Mouse (Mus musculus) heart, postnatal 0 days (tissue): ENCODE data around the gene Nucb1. TPM values are rescaled to one million over a fixed set of nuclear protein-coding genes. Genes with fewer than 3 reads are reported as not detected.
"Not testable (repeated sequence)": the region's sequence is repeated elsewhere in the genome, so short reads cannot be mapped to it uniquely, and the experiment has no call there.

Experiments
- ATAC-seq: fragments of 200-750 bp; cut with Nextera tagmentation; 2 replicates; pipeline ENCODE4 v1.8.0; 2017; ENCODE audit warnings: low read depth, moderate number of reproducible peaks, moderate library complexity; ENCODE audit not compliant: insufficient read depth
- DNase-seq: peaks from one replicate; pipeline ENCODE4 v3.0.0-alpha.2; 2016; ENCODE audit warnings: low spot score
- H3K27ac ChIP-seq: fragments of 300-500 bp; sonication (generic); 2 replicates; pipeline ENCODE4 v1.5.1; 2014; ENCODE audit warnings: low read depth, mild to moderate bottlenecking
- H3K27me3 ChIP-seq: fragments of 300-500 bp; sonication (generic); 2 replicates; pipeline ENCODE4 v1.6.1; 2014; ENCODE audit warnings: low read length, mixed read lengths; ENCODE audit not compliant: control insufficient read depth, insufficient read depth
- H3K36me3 ChIP-seq: fragments of 300-500 bp; sonication (generic); replicated peaks from 2 replicates; pipeline ENCODE4 v1.6.1; 2014; ENCODE audit warnings: low read length, mixed read lengths; ENCODE audit not compliant: control insufficient read depth, insufficient read depth
- H3K4me1 ChIP-seq: fragments of 300-500 bp; sonication (generic); 2 replicates; pipeline ENCODE4 v1.6.1; 2014; ENCODE audit warnings: antibody characterized with exemption; ENCODE audit not compliant: control insufficient read depth, insufficient read depth
- H3K4me2 ChIP-seq: fragments of 300-500 bp; sonication (generic); 2 replicates; pipeline ENCODE4 v1.6.1; 2014; ENCODE audit warnings: low read depth, mild to moderate bottlenecking, low read length, moderate library complexity
- H3K4me3 ChIP-seq: fragments of 300-500 bp; sonication (generic); 2 replicates; pipeline ENCODE4 v1.5.1; 2014; ENCODE audit warnings: low read depth, low read length
- H3K9ac ChIP-seq: fragments of 300-500 bp; sonication (generic); replicated peaks from 2 replicates; pipeline ENCODE4 v1.6.1; 2014; ENCODE audit warnings: low read depth, low read length, mixed read lengths
- H3K9me3 ChIP-seq: fragments of 300-500 bp; sonication (generic); replicated peaks from 2 replicates; pipeline ENCODE4 v1.6.1; 2016; ENCODE audit warnings: low read length; ENCODE audit not compliant: control insufficient read depth
- CTCF ChIP-seq: IDR thresholded peaks from 2 replicates; pipeline ENCODE4 v1.5.1; 2016; ENCODE audit warnings: antibody characterized with exemption, control low read depth, low read depth
- EP300 ChIP-seq: IDR thresholded peaks from 2 replicates; pipeline ENCODE4 v1.6.1; 2016; ENCODE audit warnings: antibody characterized with exemption, low read depth
- WGBS: fragments of 180-500 bp; shearing (Covaris S2); extraction: QIAGEN DNeasy Blood & Tissue Kit; methylation state at CpG from one replicate; pipeline ENCODE4 v1.1.7; 2014; 5-methylcytosine and 5-hydroxymethylcytosine counted together
- polyA plus RNA-seq: library from polyadenylated mRNA; unstranded; fragments of >200 nt; fragmentation: Nextera tagmentation; extraction: Ambion mirVana; gene quantifications from 2 replicates; pipeline ENCODE4 v1.2.1, GENCODE M21; 2015
- total RNA-seq: library from RNA; depleted of rRNA; stranded (reverse); fragments of >200 nt; gene quantifications from 2 replicates; pipeline ENCODE4 v1.2.3, GENCODE M21; 2014; ENCODE audit warnings: low replicate concordance

Gene Nucb1
- total and polyA plus RNA-seq, 2 experiments from 2014 or later, result 78.4 to 110 TPM

DNA sequence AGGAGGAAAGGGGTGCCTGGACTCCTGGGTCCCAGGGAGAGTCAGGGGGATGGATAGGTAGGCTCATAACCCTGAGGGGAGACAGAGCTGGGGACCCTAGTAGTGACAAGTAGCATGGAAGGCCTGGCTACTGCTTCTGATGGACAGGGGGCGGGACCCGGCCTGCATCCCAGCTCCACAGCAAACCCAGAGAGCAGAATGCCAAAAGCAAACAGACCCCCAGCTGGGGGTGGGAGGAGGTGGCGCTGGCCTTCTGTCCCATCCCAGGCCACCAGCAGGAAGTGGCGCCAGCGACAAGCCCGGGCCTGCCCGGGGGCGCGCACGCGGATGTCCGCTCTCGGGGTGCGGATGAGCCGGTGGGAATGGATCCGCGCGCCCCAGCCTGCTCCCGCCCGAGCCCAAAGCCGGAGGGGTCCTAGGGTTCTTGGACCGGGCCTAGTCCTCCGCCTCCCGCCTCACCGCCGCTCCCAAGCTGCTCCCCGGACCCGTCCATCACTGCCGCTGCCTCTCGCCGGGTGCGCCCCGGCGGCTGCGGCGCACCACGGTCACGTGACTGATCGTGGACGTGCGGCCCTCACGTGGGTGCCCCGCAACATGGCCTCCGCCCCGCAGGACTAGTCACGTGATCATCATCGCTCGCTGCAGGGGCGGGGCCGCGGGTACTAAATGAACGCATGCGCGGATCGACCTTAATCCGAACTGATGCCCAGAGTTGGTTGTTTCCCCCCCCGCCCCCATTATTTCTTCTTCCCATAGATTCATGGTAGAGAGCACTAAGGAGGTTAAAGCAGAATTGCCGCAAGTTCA is 43.7 kb downstream of the Nucb1 start, which contains the start of gene Bax:
TSS of gene Bax (minus strand) at position 616 of the 807 bp plus-strand sequence.
- Histone ChIP-seq H3K27ac (peak within 1 kb of the TSS; percentile 72), H3K4me3 (peak within 1 kb of the TSS; percentile 87), H3K4me1 (peaks cover 12% of the 10 kb centered on the region), H3K36me3 (peaks cover 23% of the 10 kb centered on the region), H3K27me3 (no peaks in the 10 kb centered on the region), H3K4me2 (peak within 1 kb of the TSS; percentile 90), H3K9me3 (no peaks in the 10 kb centered on the region), H3K9ac (peak within 1 kb of the TSS; percentile 75)
- ATAC-seq, result peak; percentile 91
- 0 out of 2 replicates have a peak, but pooled peaks have one; percentile 6 for TF ChIP-seq CTCF
- TF ChIP-seq EP300, result no peak
- DNase-seq, result peak; percentile 98
- under 1% methylated on average over 42 of the region's 58 CpGs for WGBS

DNA sequence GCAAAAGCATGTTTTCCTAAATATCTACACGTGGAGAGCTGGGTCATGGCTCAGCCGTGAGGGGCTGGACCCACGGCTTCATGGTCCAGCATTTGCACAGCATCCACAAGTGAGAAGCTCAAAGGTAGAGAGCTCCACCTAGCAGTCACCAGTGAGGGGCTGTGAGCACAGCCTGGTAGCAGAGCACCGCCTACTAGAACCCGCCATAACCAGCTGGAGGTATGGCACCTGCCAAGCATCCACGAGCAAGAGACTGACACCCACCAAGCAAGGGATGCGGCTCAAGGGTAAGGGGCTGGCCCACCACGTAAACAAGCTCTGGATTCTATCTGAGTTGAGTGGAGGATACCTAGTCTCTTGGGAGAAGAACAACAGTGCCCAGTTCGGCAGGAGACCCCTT is 44.7 kb downstream of the Nucb1 start:
- DNase-seq (no peak), ATAC-seq (no peak)
- Histone ChIP-seq H3K9ac (no peak overlapping the region), H3K4me3 (peak overlapping the region; percentile 87), H3K36me3 (peaks cover 23% of the 10 kb centered on the region), H3K9me3 (no peaks in the 10 kb centered on the region), H3K4me2 (peak overlapping the region; percentile 90), H3K4me1 (peaks cover 16% of the 10 kb centered on the region), H3K27me3 (no peaks in the 10 kb centered on the region), H3K27ac (no peak overlapping the region)
- 77% methylated on average over 9 of the region's 9 CpGs for WGBS
- TF ChIP-seq EP300, result no peak
- no peak for TF ChIP-seq CTCF

DNA sequence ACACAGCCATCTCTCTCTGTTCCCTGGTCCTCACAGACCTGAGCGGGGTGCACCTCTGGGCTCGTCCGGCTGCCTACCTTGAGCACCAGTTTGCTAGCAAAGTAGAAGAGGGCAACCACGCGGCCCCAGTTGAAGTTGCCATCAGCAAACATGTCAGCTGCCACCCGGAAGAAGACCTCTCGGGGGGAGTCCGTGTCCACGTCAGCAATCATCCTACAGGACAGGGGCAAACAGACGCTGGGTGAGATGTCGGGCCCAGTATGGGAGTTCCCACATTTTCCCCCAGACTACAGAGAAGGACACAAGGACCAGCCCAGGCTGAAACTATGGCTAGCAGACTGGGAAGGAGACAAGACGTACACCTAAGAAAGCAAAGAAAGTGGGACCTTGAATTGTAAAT is 45.1 kb downstream of the Nucb1 start:
- 94% methylated on average over 12 of the region's 12 CpGs for WGBS
- Histone ChIP-seq H3K9me3 (no peaks in the 10 kb centered on the region), H3K4me3 (no peak overlapping the region), H3K4me1 (peaks cover 20% of the 10 kb centered on the region), H3K9ac (no peak overlapping the region), H3K4me2 (no peak overlapping the region), H3K36me3 (peaks cover 23% of the 10 kb centered on the region), H3K27me3 (no peaks in the 10 kb centered on the region), H3K27ac (no peak overlapping the region)
- no peak for ATAC-seq
- TF ChIP-seq CTCF (no peak), EP300 (no peak)
- no peak for DNase-seq

DNA sequence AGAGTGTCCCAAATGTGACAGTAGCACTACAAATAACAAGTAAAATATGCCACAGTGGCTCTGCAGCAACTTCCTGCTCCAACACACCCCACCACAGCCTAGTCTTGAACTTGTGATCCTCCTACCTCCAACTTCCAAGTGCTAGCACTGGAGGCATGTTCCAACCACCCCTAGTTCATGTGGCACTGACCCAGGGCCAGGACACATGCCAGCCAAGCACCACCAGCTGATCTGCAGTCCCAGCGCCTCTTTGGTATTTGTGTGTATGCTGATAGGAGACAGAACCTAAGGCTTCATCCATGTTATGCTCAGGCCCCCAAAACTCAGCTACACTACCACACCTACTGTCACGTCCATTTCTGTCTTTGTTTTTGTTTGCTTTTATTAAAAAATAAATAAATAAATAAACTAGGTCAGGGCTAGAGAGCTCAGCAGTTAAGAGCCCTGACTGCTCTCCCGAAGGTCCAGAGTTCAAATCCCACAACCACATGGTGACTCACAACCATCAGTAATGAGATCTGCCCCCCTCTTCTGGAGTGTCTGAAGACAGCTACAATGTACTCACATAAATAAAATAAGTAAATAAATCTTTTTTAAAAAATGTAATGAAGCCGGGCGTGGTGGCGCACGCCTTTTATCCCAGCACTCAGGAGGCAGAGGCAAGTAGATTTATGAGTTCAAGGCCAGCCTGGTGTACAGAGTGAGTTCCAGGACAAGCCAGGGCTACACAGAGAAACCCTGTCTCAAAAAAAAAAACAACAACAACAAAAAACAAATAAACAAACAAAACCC is 46.0 kb downstream of the Nucb1 start:
- H3K9me3 ChIP-seq, result no peaks in the 10 kb centered on the region
- H3K27ac ChIP-seq, result no peak overlapping the region
- no peak for TF ChIP-seq CTCF
- no peak for TF ChIP-seq EP300
- H3K4me1 ChIP-seq, result peaks cover 20% of the 10 kb centered on the region
- no peak overlapping the region for H3K4me3 ChIP-seq
- no peak for DNase-seq
- H3K27me3 ChIP-seq, result no peaks in the 10 kb centered on the region
- H3K9ac ChIP-seq, result no peak overlapping the region
- WGBS, result 92% methylated on average over 7 of the region's 7 CpGs
- no peak for ATAC-seq
- H3K36me3 ChIP-seq, result peaks cover 23% of the 10 kb centered on the region
- H3K4me2 ChIP-seq, result no peak overlapping the region

DNA sequence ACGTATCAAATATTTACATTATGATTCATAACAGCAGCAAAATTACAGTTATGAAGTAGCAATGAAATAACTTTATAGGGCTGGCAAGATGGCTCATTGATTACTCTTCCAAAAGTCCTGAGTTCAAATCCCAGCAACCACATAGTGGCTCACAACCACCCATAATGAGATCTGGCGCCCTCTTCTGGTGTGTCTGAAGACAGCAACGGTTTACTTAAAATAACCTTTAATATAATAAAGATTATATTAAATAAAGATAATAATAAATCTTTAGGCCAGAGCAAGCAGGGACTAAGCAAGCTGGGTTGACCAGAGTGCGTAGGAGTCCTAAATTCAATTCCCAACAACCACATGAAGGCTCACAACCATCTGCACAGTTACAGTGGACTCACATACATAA is 47.3 kb downstream of the Nucb1 start:
- not testable (repeated sequence) for H3K9ac ChIP-seq, H3K9me3 ChIP-seq, H3K4me3 ChIP-seq, H3K4me2 ChIP-seq, ATAC-seq, H3K27me3 ChIP-seq, H3K27ac ChIP-seq, DNase-seq
- peaks cover 32% of the 10 kb centered on the region for H3K36me3 ChIP-seq
- peaks cover 27% of the 10 kb centered on the region for H3K4me1 ChIP-seq
- 77% methylated on average over 4 of the region's 4 CpGs for WGBS
